Mouse (Mus musculus) neural tube, embryonic 15.5 days (tissue): ENCODE measurements around the gene Olfr64. TPM values are rescaled to one million over a fixed set of nuclear protein-coding genes. Genes with fewer than 3 reads are reported as not detected.
A peak's percentile ranks its signal among the peaks of the same experiment; 100 is the strongest.

Experiments
- ATAC-seq: fragments of 200-750 bp; cut with Nextera tagmentation; 2 replicates; pipeline ENCODE4 v1.8.0; 2017; ENCODE audit warnings: mild to moderate bottlenecking, moderate TSS enrichment, moderate library complexity; ENCODE audit not compliant: low FRiP score
- H3K27ac ChIP-seq: fragments of 300-500 bp; sonication (generic); replicated peaks from 2 replicates; pipeline ENCODE4 v1.5.1; 2015; ENCODE audit warnings: mild to moderate bottlenecking, inconsistent platforms
- H3K27me3 ChIP-seq: fragments of 300-500 bp; sonication (generic); replicated peaks from 2 replicates; pipeline ENCODE4 v1.6.1; 2015; ENCODE audit warnings: inconsistent platforms
- H3K36me3 ChIP-seq: fragments of 300-500 bp; sonication (generic); 2 replicates; pipeline ENCODE4 v1.6.1; 2015; ENCODE audit warnings: inconsistent platforms
- H3K4me1 ChIP-seq: fragments of 300-500 bp; sonication (generic); 2 replicates; pipeline ENCODE4 v1.6.1; 2015; ENCODE audit warnings: inconsistent platforms
- H3K4me2 ChIP-seq: fragments of 300-500 bp; sonication (generic); 2 replicates; pipeline ENCODE4 v1.6.1; 2015; ENCODE audit warnings: inconsistent platforms, mild to moderate bottlenecking, moderate library complexity
- H3K4me3 ChIP-seq: fragments of 300-500 bp; sonication (generic); replicated peaks from 2 replicates; pipeline ENCODE4 v1.5.1; 2015; ENCODE audit warnings: mild to moderate bottlenecking, inconsistent platforms
- H3K9ac ChIP-seq: fragments of 300-500 bp; sonication (generic); replicated peaks from 2 replicates; pipeline ENCODE4 v1.6.1; 2015; ENCODE audit warnings: mild to moderate bottlenecking, inconsistent platforms
- H3K9me3 ChIP-seq: fragments of 300-500 bp; sonication (generic); replicated peaks from 2 replicates; pipeline ENCODE4 v1.6.1; 2016; ENCODE audit warnings: inconsistent platforms
- WGBS: fragments of 180-500 bp; shearing (Covaris S2); methylation state at CpG from one replicate; pipeline ENCODE4 v1.1.7; 2015; ENCODE audit warnings: mixed read lengths; 5-methylcytosine and 5-hydroxymethylcytosine counted together
- polyA plus RNA-seq: library from polyadenylated mRNA; unstranded; fragments of >200 nt; fragmentation: Nextera tagmentation; extraction: Ambion mirVana; gene quantifications from 2 replicates; pipeline ENCODE4 v1.2.1, GENCODE M21; 2015

The Olfr64 gene
- not detected in 2 replicates for polyA plus RNA-seq

- Histone ChIP-seq H3K4me1 (no peaks in the 10 kb centered on the region), H3K36me3 (no peaks in the 10 kb centered on the region), H3K27ac (no peak within 1 kb of the TSS), H3K4me3 (no peak within 1 kb of the TSS), H3K9ac (no peak within 1 kb of the TSS), H3K27me3 (no peaks in the 10 kb centered on the region), H3K4me2 (no peak within 1 kb of the TSS), H3K9me3 (no peaks in the 10 kb centered on the region)
- 71% methylated on average over 1 of the region's 1 CpGs for WGBS
- ATAC-seq = no peak
These were observed at the start of gene Olfr64 for GRCm38 (mm10) chr7:103894385-103894784. TSS of gene Olfr64 (minus strand) at chr7:103894485.

GRCm38 (mm10) chr7:103942730-103943129 is 48.4 kb upstream of the Olfr64 start:
- Histone ChIP-seq H3K4me2 (no peak overlapping the region), H3K36me3 (no peaks in the 10 kb centered on the region), H3K4me1 (no peaks in the 10 kb centered on the region), H3K9ac (no peak overlapping the region), H3K9me3 (no peaks in the 10 kb centered on the region), H3K27me3 (no peaks in the 10 kb centered on the region), H3K27ac (no peak overlapping the region), H3K4me3 (no peak overlapping the region)
- 34% methylated on average over 2 of the region's 2 CpGs for WGBS
- ATAC-seq = peak; percentile 11; the same call in 1 of the 2 replicates

- Histone ChIP-seq H3K9ac (no peak within 1 kb of the TSS), H3K9me3 (no peaks in the 10 kb centered on the region), H3K27ac (no peak within 1 kb of the TSS), H3K4me1 (no peaks in the 10 kb centered on the region), H3K27me3 (no peaks in the 10 kb centered on the region), H3K4me3 (no peak within 1 kb of the TSS), H3K4me2 (no peak within 1 kb of the TSS), H3K36me3 (no peaks in the 10 kb centered on the region)
- no peak for ATAC-seq
- 86% methylated on average over 2 of the region's 2 CpGs for WGBS
These were observed 40.0 kb upstream of the Olfr64 start, which contains the start of gene Olfr632 for GRCm38 (mm10) chr7:103934264-103934663. TSS of gene Olfr632 (plus strand) at chr7:103934347.

GRCm38 (mm10) chr7:103928525-103928924 is 34.2 kb upstream of the Olfr64 start, which contains the start of gene Olfr631:
TSS of gene Olfr631 (plus strand) at chr7:103928825.
- Histone ChIP-seq H3K4me2 (no peak within 1 kb of the TSS), H3K27ac (no peak within 1 kb of the TSS), H3K36me3 (no peaks in the 10 kb centered on the region), H3K9ac (no peak within 1 kb of the TSS), H3K4me3 (no peak within 1 kb of the TSS), H3K27me3 (no peaks in the 10 kb centered on the region), H3K4me1 (no peaks in the 10 kb centered on the region), H3K9me3 (no peaks in the 10 kb centered on the region)
- no peak for ATAC-seq

- H3K9ac ChIP-seq = no peak overlapping the region
- H3K4me1 ChIP-seq = no peaks in the 10 kb centered on the region
- H3K27me3 ChIP-seq = no peaks in the 10 kb centered on the region
- H3K4me2 ChIP-seq = no peak overlapping the region
- no peaks in the 10 kb centered on the region for H3K9me3 ChIP-seq
- no peak for ATAC-seq
- H3K27ac ChIP-seq = no peak overlapping the region
- H3K36me3 ChIP-seq = no peaks in the 10 kb centered on the region
- H3K4me3 ChIP-seq = no peak overlapping the region
These were observed 21.1 kb upstream of the Olfr64 start for GRCm38 (mm10) chr7:103915338-103915737.

- Histone ChIP-seq H3K27ac (no peak overlapping the region), H3K4me2 (no peak overlapping the region), H3K9me3 (no peaks in the 10 kb centered on the region), H3K4me1 (no peaks in the 10 kb centered on the region), H3K9ac (no peak overlapping the region), H3K4me3 (no peak overlapping the region), H3K36me3 (no peaks in the 10 kb centered on the region), H3K27me3 (no peaks in the 10 kb centered on the region)
- no peak for ATAC-seq
- 47% methylated on average over 8 of the region's 8 CpGs for WGBS
These were observed 18.8 kb upstream of the Olfr64 start for GRCm38 (mm10) chr7:103912969-103913511.

GRCm38 (mm10) chr7:103910047-103910446 is 15.8 kb upstream of the Olfr64 start:
- Histone ChIP-seq H3K4me1 (no peaks in the 10 kb centered on the region), H3K27ac (no peak overlapping the region), H3K27me3 (no peaks in the 10 kb centered on the region), H3K9me3 (no peaks in the 10 kb centered on the region), H3K4me2 (no peak overlapping the region), H3K36me3 (no peaks in the 10 kb centered on the region), H3K9ac (no peak overlapping the region), H3K4me3 (no peak overlapping the region)
- 55% methylated on average over 3 of the region's 3 CpGs for WGBS
- no peak for ATAC-seq

GRCm38 (mm10) chr7:103903187-103903586 is 8.9 kb upstream of the Olfr64 start, which contains the start of gene Olfr65:
TSS of gene Olfr65 (plus strand) at chr7:103903487.
- Histone ChIP-seq H3K9me3 (no peaks in the 10 kb centered on the region), H3K4me2 (no peak within 1 kb of the TSS), H3K4me1 (no peaks in the 10 kb centered on the region), H3K4me3 (no peak within 1 kb of the TSS), H3K27me3 (no peaks in the 10 kb centered on the region), H3K27ac (no peak within 1 kb of the TSS), H3K36me3 (no peaks in the 10 kb centered on the region), H3K9ac (no peak within 1 kb of the TSS)
- WGBS = 77% methylated on average over 2 of the region's 2 CpGs
- no peak for ATAC-seq

- no peak within 1 kb of the TSS for H3K4me2 ChIP-seq
- no peak within 1 kb of the TSS for H3K27ac ChIP-seq
- H3K36me3 ChIP-seq = no peaks in the 10 kb centered on the region
- no peaks in the 10 kb centered on the region for H3K27me3 ChIP-seq
- ATAC-seq = no peak
- no peaks in the 10 kb centered on the region for H3K4me1 ChIP-seq
- H3K9me3 ChIP-seq = no peaks in the 10 kb centered on the region
- no peak within 1 kb of the TSS for H3K9ac ChIP-seq
- no peak within 1 kb of the TSS for H3K4me3 ChIP-seq
These were observed 8.1 kb downstream of the Olfr64 start, which contains the start of gene Olfr66 for GRCm38 (mm10) chr7:103886152-103886551. TSS of gene Olfr66 (minus strand) at chr7:103886252.

- Histone ChIP-seq H3K9me3 (no peaks in the 10 kb centered on the region), H3K9ac (no peak overlapping the region), H3K27me3 (no peaks in the 10 kb centered on the region), H3K4me1 (no peaks in the 10 kb centered on the region), H3K36me3 (no peaks in the 10 kb centered on the region), H3K4me2 (no peak overlapping the region), H3K27ac (no peak overlapping the region), H3K4me3 (no peak overlapping the region)
- ATAC-seq = no peak
- 95% methylated on average over 2 of the region's 2 CpGs for WGBS
These were observed 17.2 kb downstream of the Olfr64 start for GRCm38 (mm10) chr7:103877093-103877492.

GRCm38 (mm10) chr7:103874451-103874850 is 19.8 kb downstream of the Olfr64 start:
- no peak for ATAC-seq
- no peak overlapping the region for H3K9ac ChIP-seq
- 58% methylated on average over 5 of the region's 5 CpGs for WGBS

GRCm38 (mm10) chr7:103873064-103873463 is 21.2 kb downstream of the Olfr64 start:
- no peaks in the 10 kb centered on the region for H3K4me1 ChIP-seq
- no peak overlapping the region for H3K9ac ChIP-seq
- no peak overlapping the region for H3K4me3 ChIP-seq
- no peak for ATAC-seq
- H3K27ac ChIP-seq = no peak overlapping the region
- no peaks in the 10 kb centered on the region for H3K9me3 ChIP-seq
- H3K27me3 ChIP-seq = no peaks in the 10 kb centered on the region
- 11% methylated on average over 1 of the region's 1 CpGs for WGBS
- no peak overlapping the region for H3K4me2 ChIP-seq
- no peaks in the 10 kb centered on the region for H3K36me3 ChIP-seq

More at GRCm38 (mm10) chr7:103874451-103874850, 19.8 kb downstream of the Olfr64 start:
- Histone ChIP-seq H3K27me3 (no peaks in the 10 kb centered on the region), H3K4me3 (no peak overlapping the region), H3K9me3 (no peaks in the 10 kb centered on the region), H3K36me3 (no peaks in the 10 kb centered on the region), H3K4me2 (no peak overlapping the region), H3K4me1 (no peaks in the 10 kb centered on the region), H3K27ac (no peak overlapping the region)
